Mouse (Mus musculus) E14TG2a.4 (cell line): ENCODE results near the gene Bid.

Experiments
- CTCF ChIP-seq: conservative IDR thresholded peaks from 2 replicates; pipeline ENCODE4 v1.5.1; 2014; ENCODE audit warnings: low read length
- NANOG ChIP-seq: IDR thresholded peaks from 2 replicates; pipeline ENCODE4 v1.6.1; 2014; ENCODE audit warnings: borderline replicate concordance, low read length, mixed read lengths
- POU5F1 ChIP-seq: IDR thresholded peaks from 2 replicates; pipeline ENCODE4 v1.6.1; 2014; ENCODE audit warnings: low read length, borderline replicate concordance

DNA sequence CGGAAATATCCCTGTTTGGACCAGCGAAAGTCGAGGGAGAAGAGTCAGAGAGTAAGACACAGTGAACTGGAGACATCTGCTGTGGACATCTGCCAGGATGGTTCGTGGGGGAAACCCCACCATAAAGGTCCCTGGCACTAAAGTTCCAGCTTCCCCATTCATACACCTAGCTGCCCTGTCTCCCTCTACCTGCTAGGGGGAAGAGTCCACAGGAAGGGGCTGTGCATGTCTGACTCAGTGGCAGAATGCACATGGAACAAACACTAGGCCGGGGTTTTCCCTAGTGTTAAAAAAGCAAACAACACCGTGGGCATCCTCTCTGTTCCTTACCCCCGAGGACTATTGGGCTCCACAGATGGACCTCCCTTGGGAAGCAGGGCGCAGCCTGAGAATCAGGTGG, 2.9 kb downstream of the Bid start:
- TF ChIP-seq CTCF: no peak
- TF ChIP-seq NANOG: no peak
- TF ChIP-seq POU5F1: no peak
